ENCODE assay signal across 8 mouse cellular contexts in genomic region chr11:6007010-6007778, GRCm38 (mm10). TPM values are rescaled to one million over a fixed set of nuclear protein-coding genes. Genes with fewer than 3 reads are reported as not detected.
DNase-seq lines count a peak whose midpoint lies in the region; ATAC-seq and TF ChIP-seq lines count a peak whose summit lies in the region.
"Not testable (repeated sequence)": the region's sequence is repeated elsewhere in the genome, so short reads cannot be mapped to it uniquely, and the experiment has no call there.

No protein-coding gene starts in this region.

- peak overlapping the region; percentile 55 for H3K4me3 ChIP-seq in cortical plate, adult 2 months (ENCODE audit: insufficient read depth, low read length)
- peak overlapping the region; percentile 42 for H3K4me3 ChIP-seq in forebrain, embryonic 13.5 days
- H3K4me3 ChIP-seq in heart, embryonic 15.5 days: peak overlapping the region; percentile 51
- peak overlapping the region; percentile 41 for H3K4me3 ChIP-seq in intestine, postnatal 0 days (ENCODE audit: low read depth, low read length)
- H3K4me3 ChIP-seq in limb, embryonic 13.5 days: peak overlapping the region; percentile 44
- peak overlapping the region; percentile 50 for H3K4me3 ChIP-seq in lung, embryonic 16.5 days (ENCODE audit: low read length)
- H3K4me3 ChIP-seq in neural tube, embryonic 11.5 days (ENCODE audit: low read depth, low read length): peak overlapping the region; percentile 31
- H3K4me3 ChIP-seq in thymus, adult 2 months (ENCODE audit: control insufficient read depth, insufficient read depth, low read length): peak overlapping the region; percentile 95

- H3K36me3 ChIP-seq in forebrain, embryonic 13.5 days (ENCODE audit: poor library complexity, severe bottlenecking); heart, embryonic 15.5 days; intestine, postnatal 0 days (ENCODE audit: control insufficient read depth, insufficient read depth); limb, embryonic 13.5 days; lung, embryonic 16.5 days (ENCODE audit: control insufficient read depth, insufficient read depth, low read length); neural tube, embryonic 11.5 days (ENCODE audit: control insufficient read depth, insufficient read depth, low read length): not testable (repeated sequence)
- peaks cover 12% of the 10 kb centered on the region for H3K36me3 ChIP-seq in thymus, adult 2 months (ENCODE audit: control insufficient read depth, insufficient read depth, low read length)

- not testable (repeated sequence) for DNase-seq in neural tube, embryonic 11.5 days (ENCODE audit: low spot score); thymus, adult 2 months

- peaks cover 20% of the 10 kb centered on the region for H3K27me3 ChIP-seq in forebrain, embryonic 13.5 days
- not testable (repeated sequence) for H3K27me3 ChIP-seq in heart, embryonic 15.5 days; intestine, postnatal 0 days (replicated peaks; ENCODE audit: control insufficient read depth, insufficient read depth, low read length); lung, embryonic 16.5 days (ENCODE audit: control insufficient read depth, insufficient read depth, low read depth, low read length); thymus, adult 2 months (ENCODE audit: control insufficient read depth, insufficient read depth, low read length)
- peaks cover 26% of the 10 kb centered on the region for H3K27me3 ChIP-seq in limb, embryonic 13.5 days
- H3K27me3 ChIP-seq in neural tube, embryonic 11.5 days (ENCODE audit: control insufficient read depth, insufficient read depth, low read length): peaks cover 12% of the 10 kb centered on the region

- H3K9ac ChIP-seq in forebrain, embryonic 13.5 days: peak overlapping the region; percentile 43
- H3K9ac ChIP-seq in heart, embryonic 15.5 days: peak overlapping the region; percentile 52
- peak overlapping the region; percentile 37; the same call in 1 of the 2 replicates for H3K9ac ChIP-seq in intestine, postnatal 0 days (ENCODE audit: low read depth, low read length)
- H3K9ac ChIP-seq in limb, embryonic 13.5 days: not testable (repeated sequence)
- peak overlapping the region; percentile 55; the same call in 1 of the 2 replicates for H3K9ac ChIP-seq in lung, embryonic 16.5 days (ENCODE audit: low read length)
- H3K9ac ChIP-seq in neural tube, embryonic 11.5 days (ENCODE audit: low read length): peak overlapping the region; percentile 29; the same call in 1 of the 2 replicates

- H3K27ac ChIP-seq in cortical plate, adult 2 months (ENCODE audit: insufficient read depth, low read length): peak overlapping the region; percentile 50; the same call in 1 of the 2 replicates
- not testable (repeated sequence) for H3K27ac ChIP-seq in forebrain, embryonic 13.5 days; heart, embryonic 15.5 days; limb, embryonic 13.5 days; lung, embryonic 16.5 days (ENCODE audit: low read length); neural tube, embryonic 11.5 days (ENCODE audit: low read depth, low read length)
- H3K27ac ChIP-seq in intestine, postnatal 0 days (ENCODE audit: low read depth, low read length): peak overlapping the region; percentile 41; the same call in 1 of the 2 replicates
- H3K27ac ChIP-seq in thymus, adult 2 months (ENCODE audit: control insufficient read depth, insufficient read depth, low read length): peak overlapping the region; percentile 60

- TF ChIP-seq POLR2A in cortical plate, adult 2 months (IDR thresholded peaks at IDR 0.05; ENCODE audit: extremely low read depth, insufficient read depth, low read length); thymus, adult 2 months (IDR thresholded peaks at IDR 0.05; ENCODE audit: control insufficient read depth, extremely low read depth, insufficient read depth, low read length, poor library complexity): not testable (repeated sequence)

- 4% methylated on average over 23 of the region's 49 CpGs for WGBS in forebrain, embryonic 13.5 days
- WGBS in heart, embryonic 15.5 days: 1% methylated on average over 22 of the region's 49 CpGs
- WGBS in intestine, postnatal 0 days: 5% methylated on average over 22 of the region's 49 CpGs
- WGBS in limb, embryonic 13.5 days: 3% methylated on average over 22 of the region's 49 CpGs
- 7% methylated on average over 21 of the region's 49 CpGs for WGBS in lung, embryonic 16.5 days
- 2% methylated on average over 22 of the region's 49 CpGs for WGBS in neural tube, embryonic 11.5 days
- WGBS in thymus, adult 2 months: 2% methylated on average over 25 of the region's 49 CpGs

- peak overlapping the region; percentile 58 for H3K4me2 ChIP-seq in forebrain, embryonic 13.5 days
- H3K4me2 ChIP-seq in heart, embryonic 15.5 days: peak overlapping the region; percentile 63
- H3K4me2 ChIP-seq in intestine, postnatal 0 days (replicated peaks; ENCODE audit: low read depth): peak overlapping the region; percentile 58
- H3K4me2 ChIP-seq in limb, embryonic 13.5 days (replicated peaks): peak overlapping the region; percentile 64
- H3K4me2 ChIP-seq in lung, embryonic 16.5 days (ENCODE audit: low read depth, low read length): peak overlapping the region; percentile 61
- H3K4me2 ChIP-seq in neural tube, embryonic 11.5 days (ENCODE audit: low read depth): peak overlapping the region; percentile 40

- not testable (repeated sequence) for H3K9me3 ChIP-seq in forebrain, embryonic 13.5 days (replicated peaks); heart, embryonic 15.5 days (replicated peaks); intestine, postnatal 0 days (ENCODE audit: control insufficient read depth); limb, embryonic 13.5 days; lung, embryonic 16.5 days (ENCODE audit: control insufficient read depth, low read length); neural tube, embryonic 11.5 days (ENCODE audit: control insufficient read depth, low read length)

- H3K4me1 ChIP-seq in cortical plate, adult 2 months (ENCODE audit: control insufficient read depth, insufficient read depth, low read length); forebrain, embryonic 13.5 days; limb, embryonic 13.5 days; lung, embryonic 16.5 days (replicated peaks; ENCODE audit: control insufficient read depth, insufficient read depth, low read length); neural tube, embryonic 11.5 days (ENCODE audit: control insufficient read depth, insufficient read depth, low read length): not testable (repeated sequence)
- peaks cover 19% of the 10 kb centered on the region for H3K4me1 ChIP-seq in heart, embryonic 15.5 days (replicated peaks)
- peaks cover 22% of the 10 kb centered on the region for H3K4me1 ChIP-seq in intestine, postnatal 0 days (replicated peaks; ENCODE audit: control insufficient read depth, insufficient read depth, low read length)
- H3K4me1 ChIP-seq in thymus, adult 2 months (replicated peaks; ENCODE audit: control insufficient read depth, insufficient read depth, low read length): peaks cover 32% of the 10 kb centered on the region

- peak; percentile 80 for ATAC-seq in forebrain, embryonic 13.5 days
- ATAC-seq in heart, embryonic 15.5 days (replicated peaks; ENCODE audit: insufficient number of reproducible peaks, insufficient read depth, low FRiP score, low read depth); intestine, postnatal 0 days; limb, embryonic 13.5 days (ENCODE audit: low FRiP score, low read depth): not testable (repeated sequence)
- ATAC-seq in lung, embryonic 16.5 days (ENCODE audit: low read depth): peak; percentile 63; the same call in 1 of the 2 replicates
- peak; percentile 74; the same call in 1 of the 2 replicates for ATAC-seq in neural tube, embryonic 11.5 days (ENCODE audit: insufficient read depth, low FRiP score, low TSS enrichment)

- TF ChIP-seq CTCF in cortical plate, adult 2 months (IDR thresholded peaks at IDR 0.05; ENCODE audit: extremely low read depth, insufficient read depth, low read length); intestine, postnatal 0 days (IDR thresholded peaks at IDR 0.05; ENCODE audit: low read depth); thymus, adult 2 months (IDR thresholded peaks at IDR 0.05; ENCODE audit: borderline replicate concordance, control insufficient read depth, extremely low read depth, insufficient read depth, low read length, poor library complexity): not testable (repeated sequence)

RNA-seq across cellular contexts. Expression of gene Ykt6, which starts 51.7 kb away (rescaled TPM):
- polyA plus RNA-seq in cortical plate, adult 2 months (2012; rRNA removed): 64.7 and 65.3 TPM in 2 replicates
- polyA plus RNA-seq in forebrain, embryonic 13.5 days (2015; fragmentation: Nextera tagmentation; extraction: Ambion mirVana): 65.3 and 83.1 TPM in 2 replicates
- polyA plus RNA-seq in heart, embryonic 15.5 days (2015; fragmentation: Nextera tagmentation; extraction: Ambion mirVana): 33.6 and 42.2 TPM in 2 replicates
- polyA plus RNA-seq in intestine, postnatal 0 days (2015; fragmentation: Nextera tagmentation; extraction: Ambion mirVana): 50.9 and 53.8 TPM in 2 replicates
- 64.4 and 66.6 TPM in 2 replicates for polyA plus RNA-seq in limb, embryonic 13.5 days (2015; fragmentation: Nextera tagmentation; extraction: Ambion mirVana)
- polyA plus RNA-seq in lung, embryonic 16.5 days (2015; fragmentation: Nextera tagmentation; extraction: Ambion mirVana): 52.3 and 53.1 TPM in 2 replicates
- 32.3 and 32.6 TPM in 2 replicates for polyA plus RNA-seq in neural tube, embryonic 11.5 days (2014; fragmentation: Nextera tagmentation; extraction: Ambion mirVana)
- 85.8 and 101 TPM in 2 replicates for polyA plus RNA-seq in thymus, adult 2 months (2012; rRNA removed)

RNA-seq across cellular contexts. Expression of gene Gck, which starts 57.3 kb away (rescaled TPM):
- 0.86 and 1.4 TPM in 2 replicates for polyA plus RNA-seq in cortical plate, adult 2 months (2012; rRNA removed)
- polyA plus RNA-seq in forebrain, embryonic 13.5 days (2015; fragmentation: Nextera tagmentation; extraction: Ambion mirVana): 4.7 and 5.8 TPM in 2 replicates
- polyA plus RNA-seq in heart, embryonic 15.5 days (2015; fragmentation: Nextera tagmentation; extraction: Ambion mirVana): 0.72 and 2.0 TPM in 2 replicates
- polyA plus RNA-seq in intestine, postnatal 0 days (2015; fragmentation: Nextera tagmentation; extraction: Ambion mirVana): 0.44 TPM in 2 replicates
- 1.5 and 2.8 TPM in 2 replicates for polyA plus RNA-seq in limb, embryonic 13.5 days (2015; fragmentation: Nextera tagmentation; extraction: Ambion mirVana)
- polyA plus RNA-seq in lung, embryonic 16.5 days (2015; fragmentation: Nextera tagmentation; extraction: Ambion mirVana): 1.3 and 1.6 TPM in 2 replicates
- polyA plus RNA-seq in neural tube, embryonic 11.5 days (2014; fragmentation: Nextera tagmentation; extraction: Ambion mirVana): 0.88 and 1.4 TPM in 2 replicates
- polyA plus RNA-seq in thymus, adult 2 months (2012; rRNA removed): 0.58 and 0.68 TPM in 2 replicates

RNA-seq across cellular contexts. Expression of gene Camk2b, which starts 59.0 kb away (rescaled TPM):
- polyA plus RNA-seq in cortical plate, adult 2 months (2012; rRNA removed): 499 and 547 TPM in 2 replicates
- polyA plus RNA-seq in forebrain, embryonic 13.5 days (2015; fragmentation: Nextera tagmentation; extraction: Ambion mirVana): 26.1 and 32.8 TPM in 2 replicates
- 2.8 and 3.5 TPM in 2 replicates for polyA plus RNA-seq in heart, embryonic 15.5 days (2015; fragmentation: Nextera tagmentation; extraction: Ambion mirVana)
- 11.9 and 12.1 TPM in 2 replicates for polyA plus RNA-seq in intestine, postnatal 0 days (2015; fragmentation: Nextera tagmentation; extraction: Ambion mirVana)
- 1.6 and 1.7 TPM in 2 replicates for polyA plus RNA-seq in limb, embryonic 13.5 days (2015; fragmentation: Nextera tagmentation; extraction: Ambion mirVana)
- polyA plus RNA-seq in lung, embryonic 16.5 days (2015; fragmentation: Nextera tagmentation; extraction: Ambion mirVana): 1.1 and 1.9 TPM in 2 replicates
- polyA plus RNA-seq in neural tube, embryonic 11.5 days (2014; fragmentation: Nextera tagmentation; extraction: Ambion mirVana): 5.9 and 6.5 TPM in 2 replicates
- polyA plus RNA-seq in thymus, adult 2 months (2012; rRNA removed): 6.0 and 9.0 TPM in 2 replicates

Comparison
In these comparisons a context has a peak if more than half of its experiments do, and no peak if none do; other contexts are left out.
1. H3K4me3 ChIP-seq: peak in every context shown above with its lines; median percentile 95 in thymus, adult 2 months; 55 in cortical plate, adult 2 months; 51 in heart, embryonic 15.5 days; 50 in lung, embryonic 16.5 days; 44 in limb, embryonic 13.5 days; 42 in forebrain, embryonic 13.5 days; 41 in intestine, postnatal 0 days; 31 in neural tube, embryonic 11.5 days.
2. RNA of gene Camk2b, which starts 59.0 kb away (polyA plus RNA-seq): 499 to 547 TPM in cortical plate, adult 2 months; 26.1 to 32.8 TPM in forebrain, embryonic 13.5 days, 11.9 to 12.1 TPM in intestine, postnatal 0 days, 5.9 to 6.5 TPM in neural tube, embryonic 11.5 days, 6.0 to 9.0 TPM in thymus, adult 2 months, 2.8 to 3.5 TPM in heart, embryonic 15.5 days, 1.6 to 1.7 TPM in limb, embryonic 13.5 days and 1.1 to 1.9 TPM in lung, embryonic 16.5 days; every median in the first group is over 10 times any median in the second.
3. Peak in every context shown above with its lines, with median percentiles within 50 percentile points of each other: H3K4me2 ChIP-seq.